Mouse (Mus musculus): ENCODE measurements at regions not wholly inside any gene's neighbourhood (a gene's known extent, or its start where the extent isn't known, plus 50 kb on each side); places are given as distances from the start of the nearest gene placed in this dataset.

GRCm38 (mm10) chr17:70916089-70916750 is 62.9 kb upstream of the Tgif1 start:
- no peak overlapping the region for H3K4me3 ChIP-seq (replicated peaks in 1 of 3; ENCODE audit: low read depth in 2 of 3, low read length in 2 of 3, poor library complexity in 1 of 3)
- H3K36me3 ChIP-seq (replicated peaks in 1 of 2; ENCODE audit: control insufficient read depth in 1 of 2, insufficient read depth in 1 of 2, low read length in 1 of 2) = peaks cover 50 to 72% of the 10 kb centered on the region in 2 experiments
- H3K4me2 ChIP-seq (ENCODE audit: insufficient read depth, low read depth, poor library complexity, severe bottlenecking) = no peak overlapping the region
- no peaks in the 10 kb centered on the region for H3K27me3 ChIP-seq (replicated peaks)
- peaks cover 11% of the 10 kb centered on the region for H3K79me2 ChIP-seq (replicated peaks; ENCODE audit: control insufficient read depth, extremely low read depth, insufficient read depth, poor library complexity, severe bottlenecking)
- H3K9me3 ChIP-seq (replicated peaks; ENCODE audit: low read length) = no peaks in the 10 kb centered on the region
- no peak overlapping the region for H3K27ac ChIP-seq (ENCODE audit: insufficient read depth, low read depth)
- dilution Hi-C loops (cut with MboI; ENCODE audit: extremely low pct_ligation_motif_present, extremely low pct_unique_long_range_greater_than_20kb, low sequenced_read_pairs) (no loop called here), in situ Hi-C loops (cut with MboI; ENCODE audit: low pct_ligation_motif_present, low pct_unique_long_range_greater_than_20kb, low sequenced_read_pairs) (no loop called here)
- no peak for DNase-seq (ENCODE audit: extremely low read depth)
- H3K4me1 ChIP-seq (ENCODE audit: control insufficient read depth in 1 of 2, insufficient read depth in 2 of 2) = peaks cover 0 to 43% of the 10 kb centered on the region in 2 experiments; a peak in 2 of 4 replicates
- no peak overlapping the region for H3K9ac ChIP-seq (ENCODE audit: insufficient read depth, low read depth)
- TF ChIP-seq MAX (IDR thresholded peaks at IDR 0.05; ENCODE audit: low read length) (no peak), MAZ (IDR thresholded peaks at IDR 0.05; ENCODE audit: low read depth, low read length) (no peak), POLR2AphosphoS2 (IDR thresholded peaks at IDR 0.05; ENCODE audit: low read depth, low read length) (no peak), UBTF (IDR thresholded peaks at IDR 0.05; ENCODE audit: low read depth, low read length) (no peak), PAX5 (IDR thresholded peaks at IDR 0.05; ENCODE audit: low read length) (no peak), JUND (conservative IDR thresholded peaks at IDR 0.05; ENCODE audit: low read depth, low read length) (no peak), RCOR1 (conservative IDR thresholded peaks at IDR 0.05; ENCODE audit: low read depth, low read length) (no peak), IRF4 (IDR thresholded peaks at IDR 0.05; ENCODE audit: low read depth, low read length) (no peak), TBP (conservative IDR thresholded peaks at IDR 0.05; ENCODE audit: low read depth, low read length) (no peak), SIN3A (IDR thresholded peaks at IDR 0.05; ENCODE audit: low read length) (no peak), NRF1 (IDR thresholded peaks at IDR 0.05; ENCODE audit: low read depth, low read length) (no peak), JUN (IDR thresholded peaks at IDR 0.05; ENCODE audit: insufficient read depth, low read depth, low read length) (no peak), GABPA (IDR thresholded peaks at IDR 0.05; ENCODE audit: insufficient replicate concordance, low read depth, low read length) (no peak), CHD1 (IDR thresholded peaks at IDR 0.05; ENCODE audit: low read depth, low read length) (no peak)

- dilution Hi-C loops (cut with MboI; ENCODE audit: extremely low pct_ligation_motif_present, extremely low pct_unique_long_range_greater_than_20kb, low sequenced_read_pairs) = no loop called here
- peaks cover 45 to 71% of the 10 kb centered on the region in 2 experiments for H3K36me3 ChIP-seq (replicated peaks in 1 of 2; ENCODE audit: control insufficient read depth in 1 of 2, insufficient read depth in 1 of 2, low read length in 1 of 2)
- in situ Hi-C loops (cut with MboI; ENCODE audit: low pct_ligation_motif_present, low pct_unique_long_range_greater_than_20kb, low sequenced_read_pairs) = no loop called here
- H3K79me2 ChIP-seq (replicated peaks; ENCODE audit: control insufficient read depth, extremely low read depth, insufficient read depth, poor library complexity, severe bottlenecking) = peaks cover 7% of the 10 kb centered on the region
- peaks cover 0 to 43% of the 10 kb centered on the region in 2 experiments; a peak in 2 of 4 replicates for H3K4me1 ChIP-seq (ENCODE audit: control insufficient read depth in 1 of 2, insufficient read depth in 2 of 2)
- H3K9ac ChIP-seq (ENCODE audit: insufficient read depth, low read depth) = no peak overlapping the region
- H3K9me3 ChIP-seq (replicated peaks; ENCODE audit: low read length) = no peaks in the 10 kb centered on the region
- no peak overlapping the region for H3K4me2 ChIP-seq (ENCODE audit: insufficient read depth, low read depth, poor library complexity, severe bottlenecking)
- no peak overlapping the region for H3K27ac ChIP-seq (ENCODE audit: insufficient read depth, low read depth)
- TF ChIP-seq MEF2A (IDR thresholded peaks at IDR 0.05; ENCODE audit: borderline replicate concordance, low read depth, low read length) (no peak), CHD2 (IDR thresholded peaks at IDR 0.05; ENCODE audit: low read length) (no peak), RCOR1 (conservative IDR thresholded peaks at IDR 0.05; ENCODE audit: low read depth, low read length) (no peak), JUN (IDR thresholded peaks at IDR 0.05; ENCODE audit: insufficient read depth, low read depth, low read length) (no peak), NELFE (IDR thresholded peaks at IDR 0.05; ENCODE audit: low read depth, low read length) (no peak), ETS1 (conservative IDR thresholded peaks at IDR 0.05; ENCODE audit: low read depth, low read length) (no peak), MXI1 (IDR thresholded peaks at IDR 0.05; ENCODE audit: low read depth, low read length) (no peak), USF1 (IDR thresholded peaks at IDR 0.05; ENCODE audit: low read depth, low read length) (no peak), POLR2A (IDR thresholded peaks at IDR 0.05; ENCODE audit: low read depth, low read length) (no peak), CTCF (conservative IDR thresholded peaks at IDR 0.05 in 1 of 2, IDR thresholded peaks at IDR 0.05 in 1 of 2; ENCODE audit: low read depth in 2 of 2, low read length in 2 of 2) (no peak), JUND (conservative IDR thresholded peaks at IDR 0.05; ENCODE audit: low read depth, low read length) (no peak), E2F4 (IDR thresholded peaks at IDR 0.05; ENCODE audit: insufficient replicate concordance, low read depth, low read length) (no peak), NRF1 (IDR thresholded peaks at IDR 0.05; ENCODE audit: low read depth, low read length) (no peak)
- DNase-seq (ENCODE audit: extremely low read depth) = no peak
- H3K27me3 ChIP-seq (replicated peaks) = no peaks in the 10 kb centered on the region
- no peak overlapping the region for H3K4me3 ChIP-seq (replicated peaks in 1 of 3; ENCODE audit: low read depth in 2 of 3, low read length in 2 of 3, poor library complexity in 1 of 3)
Measured at GRCm38 (mm10) chr17:70915445-70915844, 62.1 kb upstream of the Tgif1 start.
